Mouse (Mus musculus): ENCODE data around the gene Plekhs1.

GRCm38 (mm10) chr19:56448784-56449183, 12.7 kb upstream of the Plekhs1 start:
- TF ChIP-seq EP300 (IDR thresholded peaks at IDR 0.05; ENCODE audit: insufficient read depth, low read depth, low read length): no peak
- TF ChIP-seq POLR2A (IDR thresholded peaks at IDR 0.05; ENCODE audit: insufficient read depth, low read length): no peak
- no peak for TF ChIP-seq CTCF (IDR thresholded peaks at IDR 0.05; ENCODE audit: low read depth, low read length)
